Mouse (Mus musculus): ENCODE measurements around the gene St6galnac3.

- TF ChIP-seq POLR2A (IDR thresholded peaks at IDR 0.05; ENCODE audit: borderline replicate concordance, extremely low read depth, insufficient read depth, insufficient read length, poor library complexity, severe bottlenecking) (no peak), CTCF (IDR thresholded peaks at IDR 0.05; ENCODE audit: borderline replicate concordance, extremely low read depth, insufficient read depth, insufficient read length) (no peak)
Observed at GRCm38 (mm10) chr3:153456227-153456626, 268.7 kb downstream of the St6galnac3 start.
